Mouse (Mus musculus) stomach, postnatal 0 days (tissue): Measurements from ENCODE around the gene Ell.

Source experiments
- CTCF ChIP-seq: IDR thresholded peaks from 2 replicates; pipeline ENCODE4 v1.5.1; 2016; ENCODE audit warnings: antibody characterized with exemption, low read depth, mild to moderate bottlenecking, moderate library complexity
- EP300 ChIP-seq: optimal IDR thresholded peaks from 2 replicates; pipeline ENCODE3; 2016; ENCODE audit warnings: antibody characterized with exemption

GRCm38 (mm10) chr8:70593173-70593572 is 53.9 kb downstream of the Ell start:
- TF ChIP-seq CTCF (no peak), EP300 (no peak)
